Mouse (Mus musculus) CH12.LX (cell line): Measurements from ENCODE around the gene Rasl11b. TPM values are rescaled to one million over a fixed set of nuclear protein-coding genes. Genes with fewer than 3 reads are reported as not detected.

Experiments used
- DNase-seq: peaks from one replicate; pipeline ENCODE4 v3.0.0-alpha.2; 2013; ENCODE audit errors: extremely low read depth
- H3K27ac ChIP-seq: 2 replicates; pipeline ENCODE4 v1.5.1; 2012; ENCODE audit warnings: low read depth, mild to moderate bottlenecking, control low read depth, moderate library complexity; ENCODE audit not compliant: insufficient read depth
- H3K27me3 ChIP-seq: replicated peaks from 2 replicates; pipeline ENCODE3; 2012; ENCODE audit warnings: inconsistent platforms
- H3K36me3 ChIP-seq, 2 experiments: replicated peaks in 1 of 2; 2 replicates each; pipeline versions ENCODE3 to v1.6.1; 2012; ENCODE audit warnings: inconsistent platforms in 1 of 2, low read length in 1 of 2, mild to moderate bottlenecking in 1 of 2, mixed read lengths in 1 of 2, moderate library complexity in 1 of 2; ENCODE audit not compliant: control insufficient read depth in 1 of 2, insufficient read depth in 1 of 2
- H3K4me1 ChIP-seq, 2 experiments: 2 replicates each; pipeline ENCODE4 v1.6.1; 2012; ENCODE audit warnings: inconsistent platforms in 1 of 2, moderate library complexity in 1 of 2; ENCODE audit not compliant: insufficient read depth in 2 of 2, control insufficient read depth in 1 of 2
- H3K4me2 ChIP-seq: 2 replicates; pipeline ENCODE4 v1.6.1; 2012; ENCODE audit warnings: low read depth, mild to moderate bottlenecking, control low read depth; ENCODE audit not compliant: poor library complexity, insufficient read depth, severe bottlenecking
- H3K4me3 ChIP-seq, 3 experiments: fragments of 150-350 bp in 1 of 3; sonication (generic) in 1 of 3; replicated peaks in 1 of 3; 2 replicates each; pipeline versions ENCODE3 to v1.5.1; 2011 to 2012; ENCODE audit warnings: low read depth in 2 of 3, low read length in 2 of 3, mild to moderate bottlenecking in 2 of 3, moderate library complexity in 2 of 3, control low read depth in 1 of 3, improper control_type of control experiment in 1 of 3, inconsistent platforms in 1 of 3, mixed read lengths in 1 of 3; ENCODE audit not compliant: poor library complexity in 1 of 3
- H3K79me2 ChIP-seq: replicated peaks from 2 replicates; pipeline ENCODE4 v1.6.1; 2012; ENCODE audit warnings: mild to moderate bottlenecking, moderate library complexity; ENCODE audit not compliant: control insufficient read depth, poor library complexity, insufficient read depth, severe bottlenecking; ENCODE audit errors: extremely low read depth
- H3K9ac ChIP-seq: 2 replicates; pipeline ENCODE4 v1.6.1; 2012; ENCODE audit warnings: low read depth, mild to moderate bottlenecking, control low read depth, moderate library complexity; ENCODE audit not compliant: insufficient read depth
- H3K9me3 ChIP-seq: replicated peaks from 2 replicates; pipeline ENCODE3; 2012; ENCODE audit warnings: low read length, inconsistent platforms, mixed read lengths
- BHLHE40 ChIP-seq: IDR thresholded peaks from 2 replicates; pipeline ENCODE4 v1.6.1; 2011; ENCODE audit warnings: mild to moderate bottlenecking, low read depth, low read length, improper control_type of control experiment
- CHD2 ChIP-seq: IDR thresholded peaks from 2 replicates; pipeline ENCODE4 v1.6.1; 2011; ENCODE audit warnings: low read length, improper control_type of control experiment
- E2F4 ChIP-seq: IDR thresholded peaks from 2 replicates; pipeline ENCODE4 v1.6.1; 2011; ENCODE audit warnings: low read depth, low read length, improper control_type of control experiment; ENCODE audit not compliant: insufficient replicate concordance
- ETS1 ChIP-seq: conservative IDR thresholded peaks from 2 replicates; pipeline ENCODE4 v1.6.1; 2012; ENCODE audit warnings: low read depth, mild to moderate bottlenecking, inconsistent platforms, low read length, improper control_type of control experiment, moderate library complexity
- GABPA ChIP-seq: IDR thresholded peaks from 2 replicates; pipeline ENCODE4 v1.6.1; 2012; ENCODE audit warnings: low read depth, low read length, improper control_type of control experiment, inconsistent platforms; ENCODE audit not compliant: insufficient replicate concordance
- IRF4 ChIP-seq: IDR thresholded peaks from 2 replicates; pipeline ENCODE4 v1.6.1; 2014; ENCODE audit warnings: low read depth, mild to moderate bottlenecking, inconsistent platforms, low read length, improper control_type of control experiment
- JUND ChIP-seq: conservative IDR thresholded peaks from 2 replicates; pipeline ENCODE4 v1.6.1; 2011; ENCODE audit warnings: low read depth, low read length, improper control_type of control experiment
- KAT2A ChIP-seq: IDR thresholded peaks from 2 replicates; pipeline ENCODE4 v1.6.1; 2012; ENCODE audit warnings: low read length, improper control_type of control experiment, inconsistent platforms; ENCODE audit not compliant: insufficient replicate concordance
- MAX ChIP-seq: IDR thresholded peaks from 2 replicates; pipeline ENCODE4 v1.6.1; 2011; ENCODE audit warnings: low read length, improper control_type of control experiment
- MAZ ChIP-seq: IDR thresholded peaks from 2 replicates; pipeline ENCODE4 v1.6.1; 2012; ENCODE audit warnings: low read depth, mild to moderate bottlenecking, inconsistent platforms, low read length, improper control_type of control experiment, moderate library complexity
- MXI1 ChIP-seq: IDR thresholded peaks from 2 replicates; pipeline ENCODE4 v1.6.1; 2011; ENCODE audit warnings: mild to moderate bottlenecking, low read depth, low read length, improper control_type of control experiment
- MYC ChIP-seq: IDR thresholded peaks from 2 replicates; pipeline ENCODE4 v1.6.1; 2011; ENCODE audit warnings: low read depth, mild to moderate bottlenecking, improper control_type of control experiment, low read length
- NRF1 ChIP-seq: IDR thresholded peaks from 2 replicates; pipeline ENCODE4 v1.6.1; 2014; ENCODE audit warnings: low read depth, mild to moderate bottlenecking, inconsistent platforms, low read length, improper control_type of control experiment, moderate library complexity
- PAX5 ChIP-seq: IDR thresholded peaks from 2 replicates; pipeline ENCODE4 v1.6.1; 2012; ENCODE audit warnings: low read length, inconsistent platforms, mixed read lengths
- POLR2A ChIP-seq: IDR thresholded peaks from 2 replicates; pipeline ENCODE4 v1.6.1; 2011; ENCODE audit warnings: low read depth, mild to moderate bottlenecking, improper control_type of control experiment, low read length
- POLR2AphosphoS2 ChIP-seq: IDR thresholded peaks from 2 replicates; pipeline ENCODE4 v1.6.1; 2011; ENCODE audit warnings: low read depth, low read length, improper control_type of control experiment
- RCOR1 ChIP-seq: conservative IDR thresholded peaks from 2 replicates; pipeline ENCODE4 v1.6.1; 2012; ENCODE audit warnings: low read depth, mild to moderate bottlenecking, inconsistent platforms, low read length, improper control_type of control experiment
- SIN3A ChIP-seq: IDR thresholded peaks from 2 replicates; pipeline ENCODE4 v1.6.1; 2012; ENCODE audit warnings: low read length, improper control_type of control experiment, inconsistent platforms
- SMC3 ChIP-seq: IDR thresholded peaks from 2 replicates; pipeline ENCODE4 v1.6.1; 2011; ENCODE audit warnings: low read depth, low read length, improper control_type of control experiment
- TBP ChIP-seq: conservative IDR thresholded peaks from 2 replicates; pipeline ENCODE4 v1.6.1; 2011; ENCODE audit warnings: low read depth, low read length, improper control_type of control experiment
- ZC3H11A ChIP-seq: IDR thresholded peaks from 2 replicates; pipeline ENCODE4 v1.6.1; 2012; ENCODE audit warnings: low read depth, mild to moderate bottlenecking, inconsistent platforms, low read length, improper control_type of control experiment
- ZMIZ1 ChIP-seq: IDR thresholded peaks from 2 replicates; pipeline ENCODE4 v1.6.1; 2012; ENCODE audit warnings: low read depth, mild to moderate bottlenecking, inconsistent platforms, low read length, improper control_type of control experiment
- dilution Hi-C: fragments of 300-500 bp; cut with MboI; formaldehyde crosslinking; loops from 2 replicates; pipeline ENCODE4 v1.14.3; 2020; ENCODE audit warnings: low sequenced_read_pairs; ENCODE audit not compliant: extremely low pct_unique_long_range_greater_than_20kb, extremely low pct_ligation_motif_present
- in situ Hi-C: fragments of 300-500 bp; cut with MboI; formaldehyde crosslinking; loops from 3 replicates; pipeline ENCODE4 v1.14.3; 2019; ENCODE audit warnings: low sequenced_read_pairs, low pct_ligation_motif_present, low pct_unique_long_range_greater_than_20kb, mixed read lengths
- polyA plus RNA-seq: library from polyadenylated mRNA; unstranded; fragments of >175 nt; gene quantifications from 2 replicates; pipeline ENCODE4 v1.2.1, GENCODE M21; 2012; ENCODE audit warnings: low read depth; ENCODE audit not compliant: insufficient read length
- total RNA-seq, 2 experiments: library from RNA; depleted of rRNA; stranded (reverse); fragments of 300-350 nt in 1 of 2; fragments of >200 nt in 1 of 2; gene quantifications; 2 replicates each; pipeline ENCODE4 v1.2.3; 2012 to 2014

The Rasl11b gene
- total and polyA plus RNA-seq, 3 experiments, result 0.21 to 2.7 (median 0.60) TPM

GRCm38 (mm10) chr5:74151774-74152173 lies 43.3 kb upstream of the Rasl11b start:
- Histone ChIP-seq H3K9me3 (no peaks in the 10 kb centered on the region), H3K4me2 (no peak overlapping the region), H3K79me2 (no peaks in the 10 kb centered on the region), H3K9ac (no peak overlapping the region), H3K36me3 (no peaks in the 10 kb centered on the region), H3K27me3 (no peaks in the 10 kb centered on the region), H3K4me3 (no peak overlapping the region), H3K27ac (no peak overlapping the region), H3K4me1 (peaks cover 12 to 48% of the 10 kb centered on the region in 2 experiments)
- no peak for DNase-seq
- in situ Hi-C loops (no loop called here), dilution Hi-C loops (no loop called here)
- TF ChIP-seq PAX5 (no peak), ZC3H11A (no peak), SMC3 (no peak), CHD2 (no peak), KAT2A (no peak), MYC (no peak), IRF4 (no peak), MAX (no peak), ETS1 (no peak), BHLHE40 (no peak), RCOR1 (no peak), E2F4 (no peak), SIN3A (no peak)
- TF ChIP-seq, all 38 proteins: peak for 0

DNA sequence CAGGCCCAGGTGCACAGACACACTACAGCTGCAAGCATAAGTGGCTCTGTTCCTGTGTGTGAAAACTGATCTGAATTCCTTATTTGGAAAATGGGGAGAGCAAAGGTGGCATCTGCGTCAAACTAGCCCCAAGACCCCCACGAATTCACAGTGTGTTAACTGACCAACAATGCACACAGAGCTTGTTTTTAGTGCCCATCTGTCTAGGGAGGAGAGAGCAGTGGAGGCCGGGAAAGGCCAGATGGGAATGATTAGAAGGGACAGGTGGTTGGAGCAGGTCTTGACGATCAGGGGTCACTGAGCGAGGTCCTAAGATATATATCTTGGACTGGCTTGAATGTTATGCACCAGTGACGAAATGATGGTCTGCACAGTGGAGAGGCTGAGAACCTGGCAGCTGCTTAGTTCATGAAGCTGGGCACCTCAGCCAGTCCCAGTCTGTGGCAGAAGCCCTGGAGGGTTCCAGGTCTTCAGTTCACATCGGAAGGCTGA lies 39.2 kb upstream of the Rasl11b start:
- no peak overlapping the region for H3K4me3 ChIP-seq
- H3K9me3 ChIP-seq, result peaks cover 2% of the 10 kb centered on the region
- H3K79me2 ChIP-seq, result no peaks in the 10 kb centered on the region
- no peak for TF ChIP-seq GABPA
- no peak for TF ChIP-seq POLR2AphosphoS2
- no peak for TF ChIP-seq E2F4
- no peak for TF ChIP-seq IRF4
- no peak for TF ChIP-seq NRF1
- TF ChIP-seq MXI1, result no peak
- no peak for TF ChIP-seq TBP
- TF ChIP-seq JUND, result no peak
- TF ChIP-seq ZMIZ1, result no peak
- TF ChIP-seq POLR2A, result no peak
- no peak for TF ChIP-seq MAZ
- DNase-seq, result no peak
- H3K4me1 ChIP-seq, result peaks cover 2 to 46% of the 10 kb centered on the region in 2 experiments; a peak in 2 of 4 replicates
- no peak overlapping the region for H3K27ac ChIP-seq
- H3K9ac ChIP-seq, result no peak overlapping the region
- in situ Hi-C loops (no loop called here), dilution Hi-C loops (no loop called here)
- no peaks in the 10 kb centered on the region for H3K27me3 ChIP-seq
- no peak overlapping the region for H3K4me2 ChIP-seq
- no peaks in the 10 kb centered on the region for H3K36me3 ChIP-seq
